Mouse (Mus musculus): ENCODE results near the gene Olfr312.

Olfr312 gene

GRCm38 (mm10) chr11:58860744-58861143 lies 31.7 kb downstream of the Olfr312 start:
- no peak for DNase-seq (ENCODE audit: low spot score)

- DNase-seq (ENCODE audit: low spot score), result peak; percentile 76
Measured at GRCm38 (mm10) chr11:58867039-58867953, 38.3 kb downstream of the Olfr312 start, which contains the start of gene 2810021J22Rik. TSS of gene 2810021J22Rik (plus strand) at chr11:58867216.

GRCm38 (mm10) chr11:58867954-58868330 lies 38.9 kb downstream of the Olfr312 start:
- no peak for DNase-seq (ENCODE audit: low spot score)

- DNase-seq (ENCODE audit: low spot score), result no peak
Measured at GRCm38 (mm10) chr11:58870961-58871360, 41.9 kb downstream of the Olfr312 start.

GRCm38 (mm10) chr11:58883756-58884155 lies 54.7 kb downstream of the Olfr312 start:
- no peak for DNase-seq (ENCODE audit: low spot score)
